Mouse (Mus musculus) hindbrain, embryonic 16.5 days (tissue): Measurements from ENCODE around the gene Prl2c3. TPM values are rescaled to one million over a fixed set of nuclear protein-coding genes. Genes with fewer than 3 reads are reported as not detected.
"Not testable (repeated sequence)": the region's sequence is repeated elsewhere in the genome, so short reads cannot be mapped to it uniquely, and the experiment has no call there.

Experiments
- ATAC-seq: fragments of 200-750 bp; cut with Nextera tagmentation; 2 replicates; pipeline ENCODE4 v1.8.0; 2017; ENCODE audit warnings: moderate TSS enrichment, moderate library complexity
- H3K27ac ChIP-seq: fragments of 300-500 bp; sonication (generic); 2 replicates; pipeline ENCODE4 v1.5.1; 2014; ENCODE audit warnings: low read depth, mild to moderate bottlenecking, control low read depth, low read length, moderate library complexity
- H3K27me3 ChIP-seq: fragments of 300-500 bp; sonication (generic); replicated peaks from 2 replicates; pipeline ENCODE4 v1.6.1; 2014; ENCODE audit warnings: low read length; ENCODE audit not compliant: control insufficient read depth, insufficient read depth
- H3K36me3 ChIP-seq: fragments of 300-500 bp; sonication (generic); 2 replicates; pipeline ENCODE4 v1.6.1; 2014; ENCODE audit warnings: mild to moderate bottlenecking, low read length, moderate library complexity, mixed read lengths; ENCODE audit not compliant: control insufficient read depth, insufficient read depth
- H3K4me1 ChIP-seq: fragments of 300-500 bp; sonication (generic); 2 replicates; pipeline ENCODE4 v1.6.1; 2014; ENCODE audit warnings: low read depth, low read length; ENCODE audit not compliant: control insufficient read depth, insufficient read depth
- H3K4me2 ChIP-seq: fragments of 300-500 bp; sonication (generic); 2 replicates; pipeline ENCODE4 v1.6.1; 2014; ENCODE audit warnings: mild to moderate bottlenecking, low read length, control low read depth, moderate library complexity
- H3K4me3 ChIP-seq: fragments of 300-500 bp; sonication (generic); 2 replicates; pipeline ENCODE4 v1.5.1; 2014; ENCODE audit warnings: mild to moderate bottlenecking, low read length, control low read depth, moderate library complexity
- H3K9ac ChIP-seq: fragments of 300-500 bp; sonication (generic); 2 replicates; pipeline ENCODE4 v1.6.1; 2014; ENCODE audit warnings: low read depth, mild to moderate bottlenecking, control low read depth, low read length, moderate library complexity
- H3K9me3 ChIP-seq: fragments of 300-500 bp; sonication (generic); 2 replicates; pipeline ENCODE4 v1.6.1; 2014; ENCODE audit warnings: mild to moderate bottlenecking, low read length, moderate library complexity; ENCODE audit not compliant: control insufficient read depth
- WGBS: fragments of 180-500 bp; shearing (Covaris S2); extraction: QIAGEN DNeasy Blood & Tissue Kit; methylation state at CpG from one replicate; pipeline ENCODE4 v1.1.7; 2014; 5-methylcytosine and 5-hydroxymethylcytosine counted together
- polyA plus RNA-seq: library from polyadenylated mRNA; unstranded; fragments of >200 nt; fragmentation: Nextera tagmentation; extraction: Ambion mirVana; gene quantifications from 2 replicates; pipeline ENCODE4 v1.2.1, GENCODE M21; 2015

Prl2c3 gene
- polyA plus RNA-seq: not detected in 2 replicates

- ATAC-seq, H3K27me3 ChIP-seq: not testable (repeated sequence)
- 67% methylated on average over 3 of the region's 3 CpGs for WGBS
Measured at GRCm38 (mm10) chr13:12799979-12800378, at the start of gene Prl2c3. Gene Prl2c3, minus strand, starts transcription at chr13:12800079.

GRCm38 (mm10) chr13:12848254-12848653, 48.4 kb upstream of the Prl2c3 start:
- H3K4me3 ChIP-seq, H3K9ac ChIP-seq, ATAC-seq, H3K4me1 ChIP-seq, H3K27me3 ChIP-seq, H3K27ac ChIP-seq, H3K4me2 ChIP-seq, H3K36me3 ChIP-seq: not testable (repeated sequence)
- peaks cover 19% of the 10 kb centered on the region for H3K9me3 ChIP-seq
- 73% methylated on average over 4 of the region's 4 CpGs for WGBS

More at GRCm38 (mm10) chr13:12799979-12800378, at the start of gene Prl2c3:
- H3K27ac ChIP-seq, H3K4me1 ChIP-seq, H3K9ac ChIP-seq, H3K36me3 ChIP-seq, H3K4me2 ChIP-seq, H3K9me3 ChIP-seq, H3K4me3 ChIP-seq: not testable (repeated sequence)

GRCm38 (mm10) chr13:12844701-12845100, 44.8 kb upstream of the Prl2c3 start:
- H3K27ac ChIP-seq, H3K4me2 ChIP-seq, ATAC-seq, H3K36me3 ChIP-seq, H3K4me1 ChIP-seq, H3K4me3 ChIP-seq, H3K27me3 ChIP-seq, H3K9ac ChIP-seq: not testable (repeated sequence)
- H3K9me3 ChIP-seq: peaks cover 19% of the 10 kb centered on the region
- 91% methylated on average over 1 of the region's 1 CpGs for WGBS

- ATAC-seq, H3K36me3 ChIP-seq, H3K27me3 ChIP-seq, H3K9ac ChIP-seq, H3K4me1 ChIP-seq, H3K4me3 ChIP-seq, H3K27ac ChIP-seq, H3K4me2 ChIP-seq: not testable (repeated sequence)
- WGBS: 73% methylated on average over 2 of the region's 2 CpGs
- H3K9me3 ChIP-seq: peaks cover 20% of the 10 kb centered on the region
Measured at GRCm38 (mm10) chr13:12837546-12837945, 37.7 kb upstream of the Prl2c3 start.

- no peak for ATAC-seq
- H3K9me3 ChIP-seq: peaks cover 31% of the 10 kb centered on the region
- WGBS: 84% methylated on average over 2 of the region's 2 CpGs
Measured at GRCm38 (mm10) chr13:12831769-12832168, 31.9 kb upstream of the Prl2c3 start.

GRCm38 (mm10) chr13:12829031-12829430, 29.2 kb upstream of the Prl2c3 start:
- Histone ChIP-seq H3K36me3 (no peaks in the 10 kb centered on the region), H3K27me3 (no peaks in the 10 kb centered on the region), H3K4me3 (no peak overlapping the region), H3K4me1 (no peaks in the 10 kb centered on the region), H3K27ac (no peak overlapping the region), H3K9me3 (peaks cover 35% of the 10 kb centered on the region), H3K9ac (no peak overlapping the region), H3K4me2 (no peak overlapping the region)
- WGBS: 86% methylated on average over 5 of the region's 5 CpGs
- no peak for ATAC-seq

More at GRCm38 (mm10) chr13:12831769-12832168, 31.9 kb upstream of the Prl2c3 start:
- no peak overlapping the region for H3K9ac ChIP-seq
- H3K4me3 ChIP-seq: no peak overlapping the region
- no peak overlapping the region for H3K4me2 ChIP-seq
- H3K27me3 ChIP-seq: no peaks in the 10 kb centered on the region
- H3K27ac ChIP-seq: no peak overlapping the region
- H3K36me3 ChIP-seq: no peaks in the 10 kb centered on the region
- no peaks in the 10 kb centered on the region for H3K4me1 ChIP-seq

- not testable (repeated sequence) for H3K4me3 ChIP-seq, ATAC-seq, H3K27me3 ChIP-seq
Measured at GRCm38 (mm10) chr13:12824500-12825176, 24.8 kb upstream of the Prl2c3 start.

GRCm38 (mm10) chr13:12813734-12814424, 14.0 kb upstream of the Prl2c3 start:
- H3K27ac ChIP-seq, ATAC-seq, H3K4me1 ChIP-seq, H3K27me3 ChIP-seq, H3K36me3 ChIP-seq, H3K9ac ChIP-seq, H3K4me3 ChIP-seq, H3K4me2 ChIP-seq: not testable (repeated sequence)
- WGBS: 86% methylated on average over 5 of the region's 5 CpGs
- peaks cover 14% of the 10 kb centered on the region for H3K9me3 ChIP-seq

More at GRCm38 (mm10) chr13:12824500-12825176, 24.8 kb upstream of the Prl2c3 start:
- not testable (repeated sequence) for H3K36me3 ChIP-seq, H3K27ac ChIP-seq, H3K4me2 ChIP-seq, H3K9ac ChIP-seq, H3K4me1 ChIP-seq
- peaks cover 21% of the 10 kb centered on the region for H3K9me3 ChIP-seq
- WGBS: 69% methylated on average over 4 of the region's 4 CpGs

- Histone ChIP-seq H3K9ac (no peak overlapping the region), H3K27me3 (no peaks in the 10 kb centered on the region), H3K27ac (no peak overlapping the region), H3K4me3 (no peak overlapping the region), H3K4me2 (no peak overlapping the region), H3K4me1 (no peaks in the 10 kb centered on the region), H3K36me3 (no peaks in the 10 kb centered on the region), H3K9me3 (peaks cover 15% of the 10 kb centered on the region)
- no peak for ATAC-seq
- WGBS: 61% methylated on average over 2 of the region's 2 CpGs
Measured at GRCm38 (mm10) chr13:12809591-12809990, 9.7 kb upstream of the Prl2c3 start.
